Mouse (Mus musculus) Patski (cell line): ENCODE measurements at regions not wholly inside any gene's neighbourhood (a gene's known extent, or its start where the extent isn't known, plus 50 kb on each side); places are given as distances from the start of the nearest gene placed in this dataset.
A peak's percentile ranks its signal among the peaks of the same experiment; 100 is the strongest.

Experiments used
- ATAC-seq: fragments of 100-300 bp; one replicate; pipeline ENCODE4 v1.8.0; 2021
- CTCF ChIA-PET: fragments of 350-600 bp; sonication (Branson Sonifier 250); formaldehyde crosslinking; loops from one replicate; lab custom pipeline; 2022; ENCODE audit warnings: inconsistent platforms; lab: Charles Lee
- POLR2A ChIA-PET: fragments of 350-600 bp; sonication (Branson Sonifier 250); formaldehyde crosslinking; loops from one replicate; lab custom pipeline; 2022; ENCODE audit warnings: antibody characterized with exemption, inconsistent platforms; lab: Charles Lee
- DNase-seq: peaks from one replicate; pipeline ENCODE4 v3.0.0-alpha.2; 2011; ENCODE audit warnings: low read depth, low spot score
- H3K27me3 ChIP-seq: fragments of 371-371 bp; one replicate; pipeline ENCODE4 v1.5.1; 2021
- CTCF ChIP-seq: fragments of 100-300 bp; IDR thresholded peaks from one replicate; pipeline ENCODE4 v1.5.1; 2021
- in situ Hi-C: fragments of 300-500 bp; cut with MboI; formaldehyde crosslinking; loops from 3 replicates; pipeline ENCODE4 v1.11.1; 2018; ENCODE audit warnings: low pct_unique_long_range_greater_than_20kb, mixed read lengths

DNA sequence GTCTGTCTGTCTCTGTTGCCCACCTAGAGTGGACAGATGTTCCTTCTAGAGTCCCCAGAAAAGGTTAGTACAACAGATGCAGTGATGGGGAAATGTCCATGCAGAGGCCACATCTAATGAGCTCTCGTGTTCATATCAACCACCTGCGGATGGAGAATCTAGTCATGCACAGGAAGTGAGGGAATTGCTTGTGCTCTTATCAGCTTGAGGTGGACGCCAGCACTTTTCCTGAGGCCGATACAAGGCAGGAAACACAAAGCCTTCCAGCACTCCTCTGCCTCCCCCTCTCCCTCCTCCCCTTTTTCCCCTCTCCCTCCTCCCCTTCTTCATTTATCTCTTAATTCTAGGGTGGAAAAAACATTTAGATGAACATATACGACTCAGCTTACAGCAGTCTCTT lies 354.3 kb upstream of the Runx1 start:
- no peak for TF ChIP-seq CTCF
- in situ Hi-C loops: no loop called here
- ChIA-PET POLR2A (no interaction called here), CTCF (interaction anchor here (1.2 kb wide), 1 partner anchor 74 kb away, joined by 3 read pairs; no protein-coding TSS in a partner anchor)
- ATAC-seq (no peak), DNase-seq (no peak)
- no peaks in the 10 kb centered on the region for H3K27me3 ChIP-seq

DNA sequence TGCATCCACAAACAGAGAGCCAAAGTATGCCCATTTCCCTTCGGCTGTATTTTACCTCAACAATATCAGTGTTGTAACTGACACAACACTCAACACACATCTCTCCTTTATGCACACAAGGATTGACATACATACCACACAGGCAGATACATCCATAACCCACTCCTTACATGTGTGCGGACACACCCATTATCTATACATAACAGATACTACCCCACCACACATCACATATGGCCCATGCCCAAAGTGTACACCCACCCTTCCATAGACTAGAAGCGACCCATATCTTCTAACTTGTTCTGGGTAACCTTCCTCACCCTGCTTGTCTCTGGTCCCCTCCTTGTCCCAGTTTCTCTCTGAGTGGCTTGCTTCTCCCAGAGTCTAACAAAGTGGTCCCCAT lies 340.7 kb upstream of the Runx1 start:
- POLR2A ChIA-PET: no interaction called here
- H3K27me3 ChIP-seq: no peaks in the 10 kb centered on the region
- TF ChIP-seq CTCF: no peak
- no peak for ATAC-seq
- in situ Hi-C loops: no loop called here
- CTCF ChIA-PET: no interaction called here
- no peak for DNase-seq

DNA sequence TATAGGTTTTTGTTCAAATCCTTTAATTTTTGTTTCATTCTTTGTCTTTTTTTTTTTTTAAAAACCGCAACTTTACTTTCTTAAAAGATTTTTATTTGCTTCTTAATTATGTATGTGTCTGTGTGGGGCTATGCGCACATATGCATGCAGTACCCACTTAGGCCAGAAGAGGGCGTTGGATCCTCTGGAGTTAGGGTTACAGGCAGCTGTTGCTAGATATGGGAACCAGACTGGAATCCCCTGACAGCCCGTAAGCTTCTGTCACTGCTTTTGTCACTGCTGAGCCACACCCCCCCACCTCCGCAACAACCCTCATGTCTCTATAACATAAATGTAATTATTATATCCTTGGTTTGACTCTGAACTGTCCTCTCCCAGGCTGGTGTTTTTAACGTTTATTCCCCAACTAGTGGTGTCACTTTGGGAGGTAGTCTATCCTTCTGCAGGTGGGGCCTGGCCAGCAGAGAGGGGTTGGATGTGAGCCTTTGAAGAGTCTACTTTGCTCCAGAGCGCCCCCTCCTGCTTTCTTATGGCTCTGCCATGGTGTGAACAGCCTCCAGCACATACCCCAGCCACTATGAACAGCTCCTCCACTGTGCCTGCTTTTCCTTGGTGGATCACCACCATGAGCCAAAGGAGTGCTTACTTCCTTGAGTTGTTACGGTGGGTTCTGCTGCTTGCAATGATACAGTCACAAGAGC lies 332.7 kb upstream of the Runx1 start:
- no peak for TF ChIP-seq CTCF
- ChIA-PET POLR2A (interaction anchor here (0.6 kb wide), 1 partner anchor 664 kb away, joined by 4 read pairs; no protein-coding TSS in a partner anchor), CTCF (no interaction called here)
- no peaks in the 10 kb centered on the region for H3K27me3 ChIP-seq
- ATAC-seq: no peak
- DNase-seq: no peak
- in situ Hi-C loops: no loop called here

DNA sequence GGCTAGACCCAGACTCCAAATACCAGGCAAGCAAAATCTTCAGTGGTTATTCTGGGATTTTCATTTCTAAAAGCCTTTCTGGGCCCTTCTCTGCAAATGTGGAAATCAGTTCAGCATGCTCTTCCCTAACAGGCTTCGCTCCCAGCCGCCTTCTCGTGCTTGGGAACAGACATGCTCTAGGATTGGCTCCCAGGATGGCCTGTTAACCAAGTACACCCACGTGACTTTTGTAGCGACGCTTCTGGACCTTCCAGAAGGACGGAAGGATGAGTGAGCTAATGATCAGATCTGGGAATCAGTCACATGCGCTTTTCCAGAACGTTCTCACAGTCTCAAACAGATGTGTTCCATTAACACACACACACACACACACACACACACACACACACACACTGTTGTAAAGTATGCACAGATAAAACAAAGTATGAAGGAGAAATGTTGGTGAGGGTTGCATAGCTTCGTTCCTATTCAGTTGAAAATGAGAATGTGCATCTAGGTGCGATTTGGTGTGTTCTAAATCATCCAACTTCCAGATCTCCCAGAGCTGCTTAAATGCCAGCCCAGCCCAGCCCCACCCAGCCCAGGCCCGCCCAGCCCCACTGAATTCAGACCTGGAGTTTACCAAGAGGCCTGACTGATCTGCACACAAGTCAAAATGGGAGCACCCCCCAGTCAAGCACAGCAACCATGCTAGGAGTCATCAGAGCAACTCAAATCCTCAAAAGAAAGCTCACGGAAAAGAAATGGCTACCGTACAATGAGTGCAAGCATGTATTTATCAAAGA lies 327.8 kb upstream of the Runx1 start:
- CTCF ChIA-PET: no interaction called here
- POLR2A ChIA-PET: no interaction called here
- TF ChIP-seq CTCF: no peak
- no peaks in the 10 kb centered on the region for H3K27me3 ChIP-seq
- ATAC-seq (no peak), DNase-seq (no peak)
- in situ Hi-C loops: loop anchor here (5.0 kb wide), 1 partner anchor 299 kb away; no protein-coding TSS in a partner anchor

DNA sequence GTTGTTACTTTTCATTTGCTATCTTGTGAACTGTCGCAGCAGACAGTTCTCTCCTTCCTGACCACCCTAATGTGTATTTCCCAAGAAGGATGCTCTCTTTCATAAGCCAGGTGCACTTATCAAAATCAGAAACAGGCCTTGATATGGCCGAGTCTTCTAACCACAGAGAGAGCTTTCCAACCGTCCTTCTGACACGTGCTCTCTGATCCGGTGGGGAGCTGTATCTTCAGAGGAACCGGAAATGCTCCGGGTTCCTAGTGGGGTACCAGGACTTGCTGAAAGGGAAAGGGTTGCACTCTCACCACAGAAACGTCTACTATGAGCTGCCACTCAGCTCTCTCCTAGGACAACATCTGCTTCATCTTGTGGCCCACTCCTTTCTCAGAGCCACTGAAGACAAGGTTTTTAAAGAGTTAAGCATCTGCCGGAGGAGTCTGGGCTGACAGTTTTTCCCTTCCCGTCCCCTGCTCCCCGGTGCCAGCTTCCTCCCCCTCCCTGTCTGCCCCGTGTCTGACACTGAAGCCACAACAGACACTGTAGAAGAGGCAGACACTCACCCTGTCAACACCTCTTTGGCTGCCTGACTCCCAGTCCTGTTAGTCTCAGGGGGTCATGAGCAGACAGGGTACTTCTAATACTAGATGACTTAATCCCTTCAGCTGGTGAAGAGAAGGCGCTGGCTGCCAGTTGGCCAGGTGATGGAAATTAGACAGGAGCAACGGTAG lies 327.0 kb upstream of the Runx1 start:
- in situ Hi-C loops: loop anchor here (5.0 kb wide), 1 partner anchor 299 kb away; no protein-coding TSS in a partner anchor
- POLR2A ChIA-PET: no interaction called here
- ATAC-seq (no peak), DNase-seq (peak; percentile 17)
- CTCF ChIA-PET: no interaction called here
- H3K27me3 ChIP-seq: no peaks in the 10 kb centered on the region
- no peak for TF ChIP-seq CTCF

DNA sequence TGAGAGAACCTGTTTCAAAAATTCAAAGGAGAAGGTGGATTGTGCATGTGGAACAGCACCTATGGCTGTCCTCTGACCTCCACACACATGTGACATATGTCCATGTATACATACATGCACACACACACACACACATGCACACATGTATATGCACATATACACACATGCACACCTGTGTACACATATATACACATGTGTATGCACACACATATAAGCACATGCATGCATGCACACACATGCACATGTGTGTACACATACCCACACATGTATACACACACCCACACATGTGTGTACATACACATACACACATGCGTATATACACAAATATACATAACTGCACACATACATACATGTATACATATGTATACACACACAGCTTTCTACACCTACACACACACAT lies 326.1 kb upstream of the Runx1 start:
- no peak for ATAC-seq
- no peak for TF ChIP-seq CTCF
- no peaks in the 10 kb centered on the region for H3K27me3 ChIP-seq
- DNase-seq: no peak
- in situ Hi-C loops: loop anchor here (5.0 kb wide), 1 partner anchor 300 kb away; no protein-coding TSS in a partner anchor
- POLR2A ChIA-PET: no interaction called here
- CTCF ChIA-PET: no interaction called here

DNA sequence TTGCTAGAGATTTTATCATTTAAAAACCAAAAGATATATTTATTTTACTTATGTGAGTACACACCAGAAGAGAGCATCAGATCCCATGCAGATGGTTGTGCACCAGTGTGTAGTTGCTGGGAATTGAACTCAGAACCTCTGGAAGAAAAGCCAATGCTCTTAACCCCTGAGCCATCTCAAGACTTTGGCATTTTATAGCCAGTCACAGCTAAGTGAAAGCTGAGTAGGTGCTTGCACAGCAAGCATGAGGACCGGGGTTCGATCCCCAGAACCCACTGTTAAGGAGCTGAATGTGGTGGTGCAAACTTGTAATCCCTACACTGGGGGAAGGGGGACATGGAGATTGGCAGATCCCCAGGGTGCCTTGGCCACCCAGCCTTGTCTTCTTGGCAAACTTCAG lies 325.7 kb upstream of the Runx1 start:
- ATAC-seq: no peak
- CTCF ChIA-PET: interaction anchor here (1.2 kb wide), 1 partner anchor 9 kb away, joined by 4 read pairs; no protein-coding TSS in a partner anchor
- POLR2A ChIA-PET: interaction anchor here (1.4 kb wide), 1 partner anchor 37 kb away, joined by 3 read pairs; no protein-coding TSS in a partner anchor
- in situ Hi-C loops: loop anchor here (5.0 kb wide), 1 partner anchor 301 kb away; no protein-coding TSS in a partner anchor
- H3K27me3 ChIP-seq: no peaks in the 10 kb centered on the region
- TF ChIP-seq CTCF: no peak
- DNase-seq: no peak

DNA sequence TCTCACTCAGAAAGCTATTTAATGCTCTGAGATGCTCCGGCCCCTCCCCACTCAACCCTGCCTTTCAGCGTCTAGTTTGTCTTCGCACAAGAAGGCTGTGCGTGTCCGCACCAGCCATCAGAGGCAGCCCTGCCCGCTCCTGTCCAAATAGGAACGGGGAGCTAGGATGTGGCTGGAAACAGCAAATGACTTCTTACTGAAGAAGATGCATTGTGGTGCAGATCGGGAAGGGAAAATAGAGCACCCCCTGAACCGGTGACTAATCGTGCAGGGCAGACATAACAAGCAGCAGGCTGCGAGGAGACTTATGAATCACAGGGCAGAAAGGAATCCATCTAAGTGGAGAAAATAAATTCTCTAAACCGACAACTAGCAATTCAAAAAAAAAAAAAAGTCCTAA lies 324.5 kb upstream of the Runx1 start:
- CTCF ChIA-PET: interaction anchor here (1.0 to 1.4 kb wide), 3 partner anchors 10 to 132 kb away, joined by 4 read pairs; no protein-coding TSS in a partner anchor
- DNase-seq (peak; percentile 72), ATAC-seq (peak; percentile 69)
- no peaks in the 10 kb centered on the region for H3K27me3 ChIP-seq
- in situ Hi-C loops: loop anchor here (5.0 kb wide), 1 partner anchor 302 kb away; no protein-coding TSS in a partner anchor
- POLR2A ChIA-PET: interaction anchor here (0.6 to 1.4 kb wide), 2 partner anchors 38 to 564 kb away, joined by 3 read pairs; no protein-coding TSS in a partner anchor
- TF ChIP-seq CTCF: no peak

DNA sequence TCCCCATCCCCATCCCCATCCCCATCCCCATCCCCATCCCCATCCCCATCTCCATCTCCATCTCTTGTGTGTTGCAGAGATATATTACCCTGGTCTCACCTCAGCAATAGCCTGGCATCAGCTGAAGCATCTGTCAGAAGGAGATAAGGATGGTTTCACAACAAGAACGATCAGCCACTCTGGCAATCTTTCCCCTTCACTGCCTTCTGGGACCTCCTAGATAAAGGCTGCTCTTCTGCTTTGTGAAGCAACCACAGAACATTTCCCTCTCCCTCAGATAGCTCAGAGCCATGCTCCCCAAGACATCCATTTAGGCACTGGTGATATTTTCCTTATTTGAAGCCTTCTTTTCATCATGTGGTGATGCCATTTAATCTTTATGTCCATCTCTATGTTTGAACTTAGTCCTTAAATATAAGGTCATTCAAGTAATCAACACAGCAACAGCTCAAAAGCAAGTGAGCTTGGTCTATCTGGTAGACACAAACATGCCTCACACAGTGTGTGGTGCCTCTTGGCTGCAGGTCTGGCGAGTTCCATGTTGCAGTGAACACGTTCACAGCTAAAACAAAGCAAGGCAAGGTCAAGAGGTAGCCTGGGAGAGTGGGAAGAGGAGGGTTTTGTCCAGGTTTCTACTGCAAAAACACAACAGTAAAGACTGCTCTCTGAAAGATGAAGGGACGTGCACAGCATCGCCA lies 321.7 kb upstream of the Runx1 start:
- no peak for TF ChIP-seq CTCF
- H3K27me3 ChIP-seq: no peaks in the 10 kb centered on the region
- POLR2A ChIA-PET: no interaction called here
- no peak for ATAC-seq
- DNase-seq: no peak
- CTCF ChIA-PET: no interaction called here
- in situ Hi-C loops: loop anchor here (25.0 kb wide), 1 partner anchor 610 kb away; no protein-coding TSS in a partner anchor

DNA sequence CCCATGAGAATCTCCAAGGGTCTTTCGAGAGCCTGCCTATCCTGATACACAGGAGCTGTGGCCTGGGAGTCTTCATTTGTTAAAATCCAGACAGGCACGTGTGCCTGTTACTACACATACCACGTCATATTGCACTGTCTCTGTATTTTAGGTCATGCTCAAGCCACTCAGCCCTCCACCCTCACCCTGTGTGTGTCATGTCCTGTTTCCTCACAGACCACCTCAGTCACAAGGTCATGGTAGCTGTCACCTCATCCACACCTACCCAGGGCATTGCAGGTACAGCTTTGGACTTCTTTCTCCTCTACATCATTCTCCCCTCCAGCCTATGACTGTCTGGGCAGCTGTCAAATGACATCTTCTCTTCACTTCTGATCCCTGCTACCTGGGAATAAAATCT lies 320.9 kb upstream of the Runx1 start:
- no peak for TF ChIP-seq CTCF
- DNase-seq (no peak), ATAC-seq (no peak)
- in situ Hi-C loops: loop anchor here (25.0 kb wide), 1 partner anchor 610 kb away; no protein-coding TSS in a partner anchor
- CTCF ChIA-PET: no interaction called here
- POLR2A ChIA-PET: no interaction called here
- no peaks in the 10 kb centered on the region for H3K27me3 ChIP-seq
